Mouse (Mus musculus): ENCODE data around the gene Rps6ka3. TPM values are rescaled to one million over a fixed set of nuclear protein-coding genes. Genes with fewer than 3 reads are reported as not detected.

The Rps6ka3 gene
- polyA plus RNA-seq, 1 experiment from 2014 or later, result 5.2 TPM

- no peak overlapping the region for H3K4me3 ChIP-seq
- ATAC-seq (ENCODE audit: insufficient number of reproducible peaks, insufficient read depth, low FRiP score, low TSS enrichment, low read depth), result no peak
- WGBS, result 89% methylated on average over 3 of the region's 3 CpGs
- no peak overlapping the region for H3K9ac ChIP-seq
- H3K36me3 ChIP-seq, result peaks cover 8% of the 10 kb centered on the region; the same call in 1 of the 2 replicates
- no peaks in the 10 kb centered on the region; the same call in 1 of the 2 replicates for H3K27me3 ChIP-seq
- H3K4me1 ChIP-seq, result no peaks in the 10 kb centered on the region
- H3K27ac ChIP-seq, result no peak overlapping the region
- no peak overlapping the region for H3K4me2 ChIP-seq
- no peaks in the 10 kb centered on the region for H3K9me3 ChIP-seq
Measured at GRCm38 (mm10) chrX:159364506-159364905, 154.4 kb downstream of the Rps6ka3 start.

- Histone ChIP-seq H3K4me2 (peak within 1 kb of the TSS; percentile 58), H3K27ac (peak within 1 kb of the TSS; percentile 85), H3K9me3 (no peaks in the 10 kb centered on the region), H3K4me1 (no peaks in the 10 kb centered on the region), H3K9ac (peak within 1 kb of the TSS; percentile 79), H3K27me3 (no peaks in the 10 kb centered on the region), H3K4me3 (peak within 1 kb of the TSS; percentile 62), H3K36me3 (no peaks in the 10 kb centered on the region)
- WGBS, result 20% methylated on average over 51 of the region's 76 CpGs
- ATAC-seq (ENCODE audit: insufficient number of reproducible peaks, insufficient read depth, low FRiP score, low TSS enrichment, low read depth), result peak; percentile 97
Measured at GRCm38 (mm10) chrX:159371831-159372752, 162.0 kb downstream of the Rps6ka3 start, which contains the start of gene Eif1ax. Eif1ax (plus strand) TSS chrX:159372178.

GRCm38 (mm10) chrX:159372753-159373144, 162.6 kb downstream of the Rps6ka3 start:
- WGBS, result 21% methylated on average over 9 of the region's 9 CpGs
- Histone ChIP-seq H3K36me3 (no peaks in the 10 kb centered on the region; the same call in 1 of the 2 replicates), H3K9ac (peak overlapping the region; percentile 79), H3K27me3 (no peaks in the 10 kb centered on the region), H3K27ac (peak overlapping the region; percentile 85; the same call in 1 of the 2 replicates), H3K4me3 (peak overlapping the region; percentile 62), H3K9me3 (no peaks in the 10 kb centered on the region), H3K4me1 (no peaks in the 10 kb centered on the region), H3K4me2 (peak overlapping the region; percentile 58)
- ATAC-seq (ENCODE audit: insufficient number of reproducible peaks, insufficient read depth, low FRiP score, low TSS enrichment, low read depth), result no peak

- Histone ChIP-seq H3K9me3 (no peaks in the 10 kb centered on the region), H3K27ac (no peak overlapping the region), H3K4me2 (no peak overlapping the region), H3K4me3 (no peak overlapping the region), H3K4me1 (no peaks in the 10 kb centered on the region), H3K36me3 (peaks cover 24% of the 10 kb centered on the region), H3K27me3 (no peaks in the 10 kb centered on the region), H3K9ac (no peak overlapping the region)
- 79% methylated on average over 9 of the region's 9 CpGs for WGBS
- ATAC-seq (ENCODE audit: insufficient number of reproducible peaks, insufficient read depth, low FRiP score, low TSS enrichment, low read depth), result no peak
Measured at GRCm38 (mm10) chrX:159387105-159387504, 177.0 kb downstream of the Rps6ka3 start.

GRCm38 (mm10) chrX:159388953-159389352, 178.8 kb downstream of the Rps6ka3 start:
- H3K36me3 ChIP-seq, result peaks cover 17% of the 10 kb centered on the region
- no peaks in the 10 kb centered on the region for H3K9me3 ChIP-seq
- H3K27ac ChIP-seq, result no peak overlapping the region
- no peak overlapping the region for H3K4me2 ChIP-seq
- H3K27me3 ChIP-seq, result no peaks in the 10 kb centered on the region
- no peak for ATAC-seq (ENCODE audit: insufficient number of reproducible peaks, insufficient read depth, low FRiP score, low TSS enrichment, low read depth)
- no peaks in the 10 kb centered on the region for H3K4me1 ChIP-seq
- no peak overlapping the region for H3K4me3 ChIP-seq
- H3K9ac ChIP-seq, result no peak overlapping the region

- Histone ChIP-seq H3K9ac (no peak overlapping the region), H3K27me3 (no peaks in the 10 kb centered on the region), H3K4me1 (no peaks in the 10 kb centered on the region), H3K4me2 (no peak overlapping the region), H3K27ac (no peak overlapping the region), H3K36me3 (peaks cover 12% of the 10 kb centered on the region), H3K4me3 (no peak overlapping the region), H3K9me3 (no peaks in the 10 kb centered on the region)
- 77% methylated on average over 6 of the region's 6 CpGs for WGBS
- no peak for ATAC-seq (ENCODE audit: insufficient number of reproducible peaks, insufficient read depth, low FRiP score, low TSS enrichment, low read depth)
Measured at GRCm38 (mm10) chrX:159390347-159390962, 180.3 kb downstream of the Rps6ka3 start.

GRCm38 (mm10) chrX:159391239-159391638, 181.1 kb downstream of the Rps6ka3 start:
- Histone ChIP-seq H3K36me3 (peaks cover 5% of the 10 kb centered on the region; the same call in 1 of the 2 replicates), H3K9ac (no peak overlapping the region), H3K27ac (no peak overlapping the region), H3K4me3 (no peak overlapping the region), H3K27me3 (no peaks in the 10 kb centered on the region), H3K4me2 (no peak overlapping the region), H3K9me3 (no peaks in the 10 kb centered on the region), H3K4me1 (no peaks in the 10 kb centered on the region)
- 72% methylated on average over 3 of the region's 3 CpGs for WGBS
- no peak for ATAC-seq (ENCODE audit: insufficient number of reproducible peaks, insufficient read depth, low FRiP score, low TSS enrichment, low read depth)

GRCm38 (mm10) chrX:159409253-159409652, 199.1 kb downstream of the Rps6ka3 start:
- Histone ChIP-seq H3K9me3 (no peaks in the 10 kb centered on the region), H3K4me2 (no peak overlapping the region), H3K27ac (no peak overlapping the region), H3K36me3 (no peaks in the 10 kb centered on the region), H3K4me1 (no peaks in the 10 kb centered on the region), H3K4me3 (no peak overlapping the region), H3K9ac (no peak overlapping the region), H3K27me3 (peaks cover 15% of the 10 kb centered on the region)
- 25% methylated on average over 4 of the region's 4 CpGs for WGBS
- no peak for ATAC-seq (ENCODE audit: insufficient number of reproducible peaks, insufficient read depth, low FRiP score, low TSS enrichment, low read depth)

- H3K9ac ChIP-seq, result 0 out of 2 replicates have a peak within 1 kb of the TSS, but pooled peaks have one; percentile 44
- H3K4me1 ChIP-seq, result peaks cover 5% of the 10 kb centered on the region; the same call in 1 of the 2 replicates
- no peaks in the 10 kb centered on the region for H3K36me3 ChIP-seq
- H3K27me3 ChIP-seq, result peaks cover 49% of the 10 kb centered on the region
- no peaks in the 10 kb centered on the region for H3K9me3 ChIP-seq
- no peak within 1 kb of the TSS for H3K27ac ChIP-seq
- peak; percentile 43; the same call in 1 of the 2 replicates for ATAC-seq (ENCODE audit: insufficient number of reproducible peaks, insufficient read depth, low FRiP score, low TSS enrichment, low read depth)
- peak within 1 kb of the TSS; percentile 54 for H3K4me3 ChIP-seq
- WGBS, result 31% methylated on average over 61 of the region's 83 CpGs
- peak within 1 kb of the TSS; percentile 88 for H3K4me2 ChIP-seq
Measured at GRCm38 (mm10) chrX:159414130-159414828, 204.2 kb downstream of the Rps6ka3 start, which contains the start of gene Map7d2. Map7d2 (plus strand) TSS chrX:159414572.

- Histone ChIP-seq H3K9ac (0 out of 2 replicates have a peak overlapping the region, but pooled peaks have one; percentile 44), H3K36me3 (no peaks in the 10 kb centered on the region), H3K4me2 (peak overlapping the region; percentile 88), H3K4me1 (peaks cover 5% of the 10 kb centered on the region; the same call in 1 of the 2 replicates), H3K27ac (no peak overlapping the region), H3K9me3 (no peaks in the 10 kb centered on the region), H3K27me3 (peaks cover 49% of the 10 kb centered on the region), H3K4me3 (peak overlapping the region; percentile 54)
- ATAC-seq (ENCODE audit: insufficient number of reproducible peaks, insufficient read depth, low FRiP score, low TSS enrichment, low read depth), result 0 out of 2 replicates have a peak, but pooled peaks have one; percentile 43
- WGBS, result 23% methylated on average over 63 of the region's 65 CpGs
Measured at GRCm38 (mm10) chrX:159414829-159415673, 204.9 kb downstream of the Rps6ka3 start.
